In the genomic region with DNA sequence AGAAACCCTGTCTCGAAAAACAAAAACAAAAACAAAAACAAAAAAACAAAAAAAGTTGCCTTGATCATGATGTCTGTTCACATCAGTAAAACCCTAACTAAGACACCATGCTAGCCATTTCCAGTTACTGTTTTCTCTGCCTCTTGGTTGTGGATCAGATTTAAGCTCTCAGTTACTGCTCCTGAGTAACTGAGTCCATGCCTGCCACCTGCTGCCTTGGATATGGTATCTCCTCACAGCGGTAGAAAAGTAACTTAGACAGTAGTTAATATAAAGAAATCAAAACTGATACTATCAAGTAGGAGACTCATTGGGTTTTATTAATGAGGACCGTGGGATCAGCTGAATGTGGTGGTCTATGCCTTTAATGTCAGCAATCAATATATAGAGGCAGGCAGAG, we compare ENCODE assay signal across 15 mouse cellular contexts. TPM values are rescaled to one million over a fixed set of nuclear protein-coding genes. Genes with fewer than 3 reads are reported as not detected.
"Had no signal": no experiment of that assay in that cellular context is flagged by ENCODE, and none has a peak within 500 bp of the region (broad histone marks: within the 10 kb centered on the region; RNA-seq: fewer than 3 reads in every experiment).

No protein-coding gene starts in this region.

- H3K9me3 ChIP-seq: limb, embryonic 13.5 days; liver, embryonic 15.5 days; midbrain, embryonic 13.5 days; neural tube, embryonic 13.5 days had no signal

- H3K27me3 ChIP-seq: liver, embryonic 15.5 days; midbrain, embryonic 13.5 days; neural tube, embryonic 13.5 days had no signal

- H3K27ac ChIP-seq: limb, embryonic 13.5 days; liver, embryonic 15.5 days; midbrain, embryonic 13.5 days; neural tube, embryonic 13.5 days had no signal

- DNase-seq: kidney, adult 8-10 months; kidney, postnatal 25 days; left cerebral cortex, postnatal 4 days; lung, embryonic 14.5 days; lung, postnatal 14 days; right cerebral cortex, postnatal 14 days; thymus, postnatal 36 days had no signal

- H3K4me3 ChIP-seq: limb, embryonic 13.5 days; liver, embryonic 15.5 days; midbrain, embryonic 13.5 days; neural tube, embryonic 13.5 days had no signal

- H3K4me2 ChIP-seq: limb, embryonic 13.5 days; liver, embryonic 15.5 days; lung, embryonic 14.5 days; midbrain, embryonic 13.5 days; neural tube, embryonic 13.5 days had no signal

- H3K4me1 ChIP-seq: limb, embryonic 13.5 days; liver, embryonic 15.5 days; midbrain, embryonic 13.5 days; neural tube, embryonic 13.5 days had no signal

- H3K36me3 ChIP-seq: limb, embryonic 13.5 days; liver, embryonic 15.5 days; midbrain, embryonic 13.5 days; neural tube, embryonic 13.5 days had no signal

- H3K9ac ChIP-seq: limb, embryonic 13.5 days; liver, embryonic 15.5 days; lung, embryonic 14.5 days; midbrain, embryonic 13.5 days; neural tube, embryonic 13.5 days had no signal

RNA-seq across cellular contexts. Expression of gene Spag6, which starts 20.5 kb away (rescaled TPM):
- total RNA-seq: liver, adult 2 months; megakaryocyte-erythroid progenitor cell, adult 5-6 weeks had no signal
- polyA plus RNA-seq: kidney, embryonic 16.5 days; limb, embryonic 13.5 days; liver, adult 2 months; liver, embryonic 15.5 days; neural tube, embryonic 13.5 days; thymus, postnatal 0 days had no signal
